Mouse (Mus musculus): ENCODE measurements around the gene Hoxb9.

Gene Hoxb9

DNA sequence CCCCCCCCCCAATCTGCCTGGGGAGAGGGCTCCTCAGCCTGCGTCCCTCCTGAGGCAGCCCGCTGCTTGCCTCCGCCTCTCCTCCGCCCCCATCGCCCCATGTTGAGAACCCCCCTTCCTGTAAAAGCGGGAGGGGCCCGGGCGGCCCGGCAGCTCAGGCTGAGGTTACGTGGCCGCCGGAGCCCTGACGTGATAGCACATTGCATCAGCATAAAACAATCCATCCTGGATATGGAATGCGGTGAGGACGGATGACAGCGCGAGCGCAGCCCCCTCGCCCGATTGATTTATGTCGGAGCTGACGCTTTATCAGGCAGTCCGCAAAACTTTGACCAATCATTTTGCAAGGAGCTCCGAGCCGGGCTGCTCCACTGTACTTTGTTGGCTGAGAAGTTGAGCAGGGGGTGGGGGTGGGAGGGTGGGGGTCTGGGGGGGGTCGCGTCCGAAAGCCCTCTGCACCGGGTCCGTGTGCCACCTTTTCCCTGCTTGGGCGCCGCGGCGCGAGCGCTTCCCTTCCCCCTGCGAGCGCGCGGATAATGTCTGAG is at the start of gene Hoxb9:
Hoxb9 (plus strand) TSS at position 462 of the 545 bp plus-strand sequence.
- DNase-seq, result peak; percentile 75

DNA sequence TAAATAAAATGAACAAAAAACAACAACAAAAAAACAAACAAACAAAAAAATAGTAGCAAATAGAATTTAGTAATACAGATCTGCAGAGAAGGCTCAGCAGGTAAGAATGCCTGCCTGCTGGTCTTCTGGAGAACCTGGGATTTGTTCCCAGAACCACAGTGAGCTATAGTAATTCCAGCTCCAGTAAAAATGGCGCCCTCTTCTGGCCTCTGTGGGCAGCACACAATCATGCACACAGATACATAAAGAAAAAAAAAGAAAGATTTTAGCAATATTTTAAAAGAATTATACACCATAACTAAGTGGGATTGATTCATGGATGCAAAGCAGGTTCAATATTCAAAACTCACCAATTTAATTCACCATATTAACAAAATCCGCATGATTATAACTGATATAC is 47.4 kb upstream of the Hoxb9 start:
- no peak for DNase-seq

DNA sequence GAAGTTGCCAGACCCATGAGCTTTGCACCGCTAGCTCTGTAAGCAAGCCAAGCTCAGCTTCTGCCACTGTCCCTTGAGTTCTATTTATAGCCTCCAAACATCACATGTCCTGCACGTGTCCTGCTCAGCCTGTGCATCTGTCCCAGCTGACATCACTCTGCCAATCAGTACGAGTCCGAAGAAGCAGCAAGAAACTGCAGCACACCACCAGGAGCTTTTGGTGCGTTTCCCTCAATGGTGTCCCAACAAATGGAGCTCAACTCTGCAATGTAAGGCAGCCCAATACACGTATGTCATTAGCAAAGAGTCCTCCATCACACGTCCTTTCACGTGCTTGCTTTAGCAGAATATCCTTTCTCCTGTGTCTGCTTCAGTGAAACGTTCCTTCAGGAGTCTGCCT is 43.6 kb upstream of the Hoxb9 start:
- DNase-seq, result no peak

DNA sequence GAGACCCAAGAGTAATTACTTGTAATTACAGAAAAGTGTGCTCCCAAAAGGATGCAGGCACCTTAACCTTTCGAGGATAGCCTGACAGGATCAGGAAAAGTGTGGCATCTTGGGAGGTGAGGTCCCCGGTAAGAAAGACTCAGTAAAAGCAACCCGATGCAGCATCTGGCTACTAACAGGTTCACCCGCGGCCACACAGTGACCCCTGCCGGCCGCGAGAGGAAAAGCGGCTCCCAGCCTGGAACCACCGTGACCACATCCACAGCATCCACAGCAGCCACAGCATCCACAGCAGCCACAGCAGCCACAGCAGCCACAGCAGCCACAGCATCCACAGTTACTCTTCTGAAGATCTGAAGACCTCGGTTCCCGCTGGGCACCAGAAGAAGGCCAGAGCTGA is 36.4 kb upstream of the Hoxb9 start:
- DNase-seq, result no peak

DNA sequence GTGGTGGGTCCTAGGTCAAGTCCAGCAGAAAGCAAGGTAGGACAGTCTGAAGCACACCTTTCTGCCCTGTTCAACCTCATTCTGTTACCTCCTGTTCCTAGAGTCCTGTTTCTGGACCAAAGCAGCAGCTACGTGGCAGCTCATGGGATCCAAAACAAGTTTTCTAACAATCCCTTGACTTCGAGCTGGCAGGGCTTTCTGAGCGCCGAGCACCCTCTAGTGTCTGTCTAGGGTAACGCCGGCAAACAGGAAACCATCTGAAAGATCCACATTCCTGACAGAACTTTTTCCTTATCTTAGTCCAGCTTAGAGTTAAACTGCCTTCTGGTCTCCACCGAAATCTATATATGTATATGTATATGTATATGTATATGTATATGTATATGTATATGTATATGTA is 31.0 kb upstream of the Hoxb9 start:
- DNase-seq, result no peak

DNA sequence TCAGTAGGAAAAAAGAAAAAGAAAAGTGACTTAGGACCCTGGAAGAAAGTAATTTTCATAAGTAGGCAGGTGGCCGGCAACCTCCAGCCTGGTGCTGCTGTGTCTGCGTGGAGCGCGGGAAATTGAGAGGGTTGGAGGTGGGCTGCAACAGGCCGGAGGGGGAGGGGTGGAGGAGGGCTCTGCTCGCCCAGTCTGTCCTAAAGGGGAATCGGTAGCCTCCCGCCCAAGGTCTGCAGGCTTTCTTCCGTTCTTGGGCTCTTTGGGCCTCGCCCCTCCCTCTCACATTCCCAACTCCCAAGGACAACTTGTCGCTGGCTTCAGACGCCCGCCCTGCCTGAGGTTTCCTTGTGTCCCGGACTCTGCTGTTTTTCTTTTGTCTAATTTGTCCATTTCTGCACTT is 20.4 kb upstream of the Hoxb9 start:
- DNase-seq, result peak; percentile 80

DNA sequence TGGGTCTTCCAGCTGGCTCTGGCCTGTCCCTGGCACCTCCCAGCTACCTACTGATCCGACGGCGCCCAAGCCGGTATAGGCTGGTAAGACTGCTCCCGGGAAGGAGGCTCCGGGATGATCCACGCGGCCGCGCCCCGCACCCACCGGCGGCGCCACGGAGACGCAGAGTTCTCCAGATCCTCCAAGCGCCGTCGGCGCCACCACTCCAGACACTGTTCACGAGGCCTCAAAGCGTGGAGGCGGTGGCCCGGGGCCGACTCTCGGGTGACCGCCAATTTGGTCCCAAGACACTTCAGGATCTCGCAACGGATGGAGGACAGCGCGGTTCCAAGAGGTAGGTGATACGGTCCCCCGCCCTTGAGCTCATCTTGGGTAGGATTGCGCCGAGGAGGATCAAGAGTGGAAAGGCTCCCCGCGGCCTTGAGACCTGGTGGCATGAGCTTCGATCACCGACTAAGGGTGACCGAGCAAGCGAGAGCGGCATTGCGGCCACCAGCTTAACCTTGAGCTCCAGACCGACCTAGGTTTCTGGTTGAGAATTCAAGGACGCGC is 19.7 kb upstream of the Hoxb9 start:
- peak; percentile 58 for DNase-seq

DNA sequence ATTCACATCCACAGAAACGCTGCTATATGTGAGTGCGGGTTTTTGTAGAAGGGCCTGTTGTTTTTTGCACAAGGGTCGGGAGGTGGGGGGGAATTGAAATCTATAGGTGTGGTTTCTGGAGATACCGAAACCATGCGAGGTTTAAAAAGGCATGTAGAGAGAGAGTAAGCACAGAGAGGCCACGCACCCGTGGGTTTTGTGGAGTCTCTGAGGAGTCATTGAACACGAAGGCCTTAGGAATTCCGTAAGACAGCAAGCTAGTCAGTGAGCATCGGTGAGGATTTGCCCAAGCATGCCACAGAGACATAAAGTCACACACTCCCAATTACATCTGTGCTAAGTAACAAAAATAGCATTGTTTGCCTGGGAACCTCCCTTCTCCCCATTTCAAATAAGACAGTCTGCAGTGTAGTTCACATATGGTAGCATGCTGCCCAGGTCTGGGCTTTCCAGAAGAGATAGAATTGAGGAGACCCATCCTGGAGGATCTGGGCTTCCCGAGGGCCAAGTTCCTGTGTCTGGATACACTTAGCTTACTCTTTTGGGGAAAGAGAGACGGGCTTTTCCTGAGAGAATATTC is 18.6 kb upstream of the Hoxb9 start:
- DNase-seq, result no peak

DNA sequence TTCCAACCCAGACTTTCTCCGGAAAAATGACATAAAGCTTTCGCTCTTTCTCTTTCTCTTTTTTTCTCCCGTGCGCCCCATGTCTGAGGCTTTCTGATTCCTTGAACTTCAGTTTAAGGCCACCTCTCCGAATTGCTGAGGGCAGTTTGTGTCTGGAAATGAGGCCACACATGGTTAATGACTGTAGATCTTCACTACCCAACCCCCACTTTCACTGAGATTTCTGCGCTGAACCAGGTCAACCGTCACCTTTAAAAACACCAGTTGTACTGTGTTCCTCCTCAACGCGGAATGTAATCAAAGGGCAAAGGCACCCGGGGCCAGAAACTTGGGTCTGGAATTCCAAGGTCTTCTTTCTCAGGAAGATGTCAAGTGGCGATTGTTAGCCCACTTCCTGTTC is 17.0 kb upstream of the Hoxb9 start:
- peak; percentile 84 for DNase-seq

DNA sequence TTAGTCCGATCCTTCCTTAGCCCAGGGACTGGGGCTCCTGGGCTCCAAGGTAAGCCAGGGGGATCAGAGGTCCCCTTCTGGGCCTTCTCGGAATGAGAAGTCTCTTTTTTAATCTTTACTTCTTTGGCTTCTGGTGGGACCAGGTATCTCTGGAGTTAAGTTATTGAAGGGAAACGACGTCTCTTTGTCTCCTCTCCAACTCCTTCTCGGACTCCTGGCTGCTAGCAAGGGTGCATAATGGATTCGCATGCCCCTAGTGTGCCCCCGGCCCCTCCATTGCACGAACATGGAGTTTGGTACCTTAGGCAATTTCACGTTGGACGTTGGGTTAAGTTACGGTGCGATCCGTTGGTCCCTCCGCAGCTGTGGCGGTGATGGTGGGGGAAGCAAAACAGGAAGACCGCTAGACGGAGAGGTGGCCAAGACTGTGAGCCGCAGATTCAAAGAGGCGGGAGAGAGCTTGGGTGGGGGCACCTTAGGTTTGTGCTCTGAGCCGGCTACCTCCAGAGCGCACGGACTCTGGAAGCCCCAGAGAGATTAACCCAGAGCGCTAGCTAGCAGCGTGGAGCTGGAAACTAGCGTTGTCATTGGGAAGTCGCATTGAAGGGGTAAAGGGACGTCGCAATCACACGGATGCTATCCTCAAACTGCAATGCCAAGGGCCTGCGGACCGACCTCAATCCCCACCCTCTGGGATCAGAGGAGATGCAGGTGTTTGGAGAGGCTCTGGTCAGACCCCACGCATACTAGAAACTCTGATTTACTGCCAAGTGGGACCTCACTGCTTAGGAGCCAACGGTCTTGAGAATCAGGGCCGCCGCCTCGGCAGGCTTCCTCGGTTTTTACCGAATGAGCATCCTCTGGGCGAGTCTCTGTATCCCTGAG is 15.9 kb upstream of the Hoxb9 start:
- peak; percentile 25 for DNase-seq

DNA sequence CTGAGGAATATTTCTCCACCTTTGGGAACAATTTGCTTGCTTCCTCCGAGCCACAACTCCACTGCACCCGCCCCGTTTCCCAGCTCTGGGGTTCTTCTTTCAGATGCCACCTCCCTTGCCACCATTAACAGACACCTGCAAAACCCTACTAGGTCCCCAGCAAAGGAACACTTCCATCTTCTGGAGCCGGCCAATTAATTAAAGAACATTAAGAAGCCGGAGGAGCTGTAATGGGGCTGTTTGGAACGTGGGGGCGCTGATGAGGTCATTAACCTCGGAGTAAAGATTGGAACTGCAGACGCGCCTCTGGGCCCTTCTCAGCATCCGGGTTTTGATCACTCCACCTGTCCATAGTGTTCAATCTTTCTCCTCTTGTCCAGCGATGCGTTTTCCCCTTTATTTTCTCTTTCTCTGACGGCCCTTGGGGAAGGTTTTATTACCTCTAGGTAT is 15.2 kb upstream of the Hoxb9 start:
- DNase-seq, result no peak

DNA sequence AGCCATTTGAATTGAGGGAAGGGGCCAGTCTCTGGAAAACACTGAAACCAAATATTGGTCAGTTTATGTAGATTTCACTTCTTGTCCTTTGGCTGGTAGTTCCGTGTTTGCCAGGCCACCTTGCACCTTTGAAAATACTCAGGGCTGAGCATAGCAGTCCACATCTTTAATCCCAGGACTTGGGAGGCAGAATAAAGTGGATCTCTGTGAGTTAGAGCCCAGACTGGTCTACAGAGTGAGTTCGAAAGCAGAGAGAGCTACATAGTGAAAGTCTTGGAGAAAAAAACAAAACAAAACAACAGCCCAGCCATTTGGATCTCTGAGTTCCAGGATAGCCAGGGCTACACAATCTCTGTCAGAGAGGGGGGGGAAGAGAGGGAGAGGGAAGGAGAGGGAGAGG is 14.1 kb upstream of the Hoxb9 start:
- no peak for DNase-seq

DNA sequence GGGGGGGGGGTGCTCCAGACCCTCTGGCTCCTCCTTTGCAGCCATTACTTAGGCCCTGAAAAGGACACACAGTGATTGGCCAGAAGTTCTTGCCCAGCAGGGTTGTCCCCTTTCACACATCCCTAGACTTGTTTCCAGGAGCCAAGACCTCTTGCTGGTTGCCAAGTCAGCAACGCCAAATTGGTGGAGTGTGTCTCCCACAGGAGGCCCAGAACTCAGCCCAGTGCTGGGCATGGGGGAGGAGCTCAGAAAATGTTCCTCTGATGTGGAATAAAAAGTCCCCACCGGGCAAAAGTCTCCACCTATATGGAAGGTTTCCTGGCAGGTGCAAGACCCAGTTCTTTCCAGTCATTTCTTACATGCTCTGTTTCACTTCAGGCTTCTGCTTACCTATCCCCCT is 12.2 kb upstream of the Hoxb9 start:
- peak; percentile 85 for DNase-seq

DNA sequence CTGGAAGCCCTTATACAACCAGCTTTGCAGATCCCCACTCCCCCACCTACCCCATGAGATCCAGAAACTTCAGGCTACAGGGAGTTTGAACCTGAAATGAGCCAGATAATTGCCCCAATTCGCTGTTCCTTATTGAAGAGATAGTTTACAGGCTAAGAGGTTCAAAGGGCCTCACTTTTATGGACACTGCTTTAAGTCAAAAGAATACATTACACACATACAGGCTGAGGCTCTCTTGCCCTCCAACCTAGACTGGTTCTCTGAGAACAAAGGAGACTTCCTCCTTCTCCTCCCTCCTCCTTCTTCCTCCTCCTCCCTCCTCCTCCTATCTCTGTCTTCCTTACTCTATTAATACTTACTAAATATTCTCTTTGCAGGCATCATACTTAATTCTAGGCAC is 11.7 kb upstream of the Hoxb9 start:
- DNase-seq, result no peak

DNA sequence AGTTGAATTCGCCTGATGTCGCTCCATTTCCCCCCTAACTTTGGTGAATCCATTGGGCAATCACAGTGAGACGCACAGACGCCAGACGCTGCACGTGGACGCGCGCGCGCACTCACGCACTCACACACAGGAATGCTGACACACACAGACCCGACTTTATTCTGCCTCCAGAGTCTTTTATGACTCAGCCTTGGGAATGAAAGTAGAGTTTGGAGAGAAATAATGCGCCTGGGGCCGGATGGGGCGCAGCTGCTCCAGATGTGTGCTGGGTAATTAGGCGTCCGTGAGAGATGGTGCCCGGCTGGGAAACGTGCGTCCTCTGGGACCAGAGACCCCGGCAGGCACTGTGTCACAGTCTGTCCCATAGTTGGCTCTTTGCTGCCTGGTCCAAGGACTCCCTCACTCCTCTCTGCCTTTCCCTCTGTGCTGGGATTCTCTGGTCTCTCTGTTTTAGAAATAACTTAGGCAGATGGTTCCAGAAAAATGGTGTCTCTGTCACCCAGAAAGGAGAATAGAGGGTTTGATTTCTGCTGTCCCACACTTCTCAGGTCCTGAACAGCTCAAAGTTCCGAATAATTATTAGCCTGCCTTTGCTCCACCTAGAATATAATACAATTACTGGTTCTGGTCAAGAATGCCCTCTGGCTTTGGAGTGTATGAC is 10.8 kb upstream of the Hoxb9 start:
- peak; percentile 54 for DNase-seq

DNA sequence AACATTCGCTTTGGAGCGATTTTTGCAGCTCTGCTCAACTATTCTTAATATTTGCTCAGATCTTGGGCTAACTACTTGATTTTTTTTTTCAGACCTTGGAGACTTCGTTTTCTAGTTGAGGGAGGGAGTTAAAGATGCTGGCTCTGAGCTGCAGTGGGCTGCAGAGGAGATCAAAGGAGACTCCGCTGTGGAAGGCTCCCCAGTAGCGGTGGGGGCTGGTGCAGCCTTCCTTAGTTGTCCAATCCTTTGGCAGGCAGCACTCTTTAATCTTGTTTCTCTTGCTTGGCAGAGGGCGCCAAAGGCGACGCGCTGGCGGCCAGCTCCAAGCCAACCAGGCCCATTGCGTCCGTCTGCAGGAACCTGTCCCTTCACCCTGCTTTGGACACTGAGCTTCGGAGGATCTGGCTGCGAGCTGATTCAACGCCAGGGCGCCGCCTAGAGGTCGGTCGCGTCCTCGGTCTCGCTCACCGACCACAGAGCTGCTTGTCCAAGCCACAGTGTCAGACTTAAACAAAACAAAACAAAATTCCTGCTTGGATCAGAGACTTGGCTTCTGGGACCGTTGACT is 9.8 kb upstream of the Hoxb9 start:
- DNase-seq, result peak; percentile 94

DNA sequence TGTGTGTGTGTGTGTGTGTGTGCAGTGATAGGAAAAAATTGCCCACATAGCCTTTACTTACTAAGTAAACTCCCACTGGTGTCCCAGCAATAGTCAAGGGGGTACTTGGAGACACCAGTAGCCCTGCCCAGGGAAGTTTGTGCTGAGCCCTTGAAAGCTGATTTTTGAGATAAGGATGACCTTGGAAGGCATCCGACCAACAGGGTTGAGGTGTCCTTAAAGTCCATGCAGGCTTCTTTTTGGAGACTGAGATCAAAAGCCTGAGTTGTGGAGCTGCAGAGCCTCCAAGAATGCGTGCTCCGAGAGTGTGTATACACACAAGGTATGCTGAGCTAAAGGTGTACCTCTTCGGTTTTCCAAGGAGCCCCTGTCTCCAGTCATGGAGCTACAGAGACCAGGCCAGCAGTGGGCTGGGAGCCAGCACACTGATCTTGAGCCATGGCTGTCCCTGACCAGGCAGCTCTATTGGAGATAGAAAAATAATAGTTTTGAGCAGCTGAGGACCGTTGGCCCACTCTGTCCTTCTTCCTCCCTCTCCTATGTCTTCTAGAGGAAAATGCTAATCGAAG is 8.9 kb upstream of the Hoxb9 start:
- peak; percentile 29 for DNase-seq

DNA sequence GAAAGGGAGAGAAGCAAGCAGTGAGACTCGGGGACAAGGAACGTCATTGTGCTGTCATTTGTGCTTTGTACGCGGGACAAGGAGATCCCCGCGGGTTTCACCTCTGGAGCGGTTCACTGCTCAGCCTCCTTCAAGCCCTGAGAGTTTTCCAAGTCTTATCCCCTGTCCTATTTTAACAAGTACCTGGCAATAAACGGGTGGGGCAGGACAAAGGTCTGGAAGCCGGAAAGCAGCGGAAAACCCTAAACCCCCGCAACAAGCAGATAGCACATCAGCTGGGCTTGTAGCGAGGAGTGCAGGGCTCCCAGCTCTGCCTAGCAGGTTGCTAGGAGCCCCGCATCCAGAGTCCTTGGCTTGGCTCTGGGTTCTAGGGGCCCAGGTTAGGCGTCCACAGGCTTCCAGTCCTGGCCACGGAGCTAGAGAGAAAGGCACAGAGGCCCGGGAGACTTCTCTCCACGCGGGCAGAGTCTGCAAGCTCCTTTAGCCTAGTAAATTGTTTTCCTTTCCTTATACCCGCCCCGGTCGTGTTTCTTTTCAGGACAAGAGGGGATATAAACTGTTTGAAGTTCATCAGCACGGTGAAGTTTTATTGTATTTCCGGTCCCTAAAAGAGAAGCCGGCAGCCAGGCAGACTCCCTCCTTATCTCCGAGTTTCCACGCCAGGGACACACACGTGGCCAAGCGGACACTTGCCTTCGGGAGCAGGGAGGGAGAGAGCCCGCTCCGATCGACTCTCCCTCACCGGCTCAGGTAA is 7.4 kb upstream of the Hoxb9 start:
- DNase-seq, result peak; percentile 10

DNA sequence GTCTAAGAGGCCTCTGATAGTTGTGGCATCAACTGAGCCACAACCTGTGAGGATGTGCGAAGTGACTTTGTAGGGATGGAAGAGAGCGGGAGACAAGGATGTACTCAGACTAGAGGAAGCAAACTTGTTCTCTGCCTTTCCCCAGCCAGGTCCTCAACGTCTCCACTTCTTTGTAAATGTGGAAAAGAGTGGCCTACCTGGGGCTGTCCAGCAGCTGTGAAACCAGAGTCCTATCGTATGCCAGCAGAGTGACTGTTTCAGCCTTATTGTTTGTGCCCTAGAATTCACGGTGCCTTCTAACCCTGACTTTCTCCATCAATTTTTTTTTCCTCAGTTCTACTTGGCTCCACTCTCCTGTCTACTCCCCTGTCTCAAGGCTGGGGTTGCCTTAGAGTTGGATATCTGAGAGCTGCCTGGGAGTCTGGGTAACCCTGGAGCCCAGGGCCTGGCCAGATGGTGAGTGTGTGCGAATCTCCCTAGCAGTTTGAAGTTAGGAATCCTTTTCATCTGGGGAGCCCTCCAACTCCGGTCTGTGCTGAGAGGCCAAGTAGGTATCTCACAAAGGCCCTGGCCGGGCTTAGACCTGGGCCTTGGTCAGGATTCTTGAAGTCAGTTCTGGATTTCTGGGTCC is 6.8 kb upstream of the Hoxb9 start:
- DNase-seq, result peak; percentile 7

DNA sequence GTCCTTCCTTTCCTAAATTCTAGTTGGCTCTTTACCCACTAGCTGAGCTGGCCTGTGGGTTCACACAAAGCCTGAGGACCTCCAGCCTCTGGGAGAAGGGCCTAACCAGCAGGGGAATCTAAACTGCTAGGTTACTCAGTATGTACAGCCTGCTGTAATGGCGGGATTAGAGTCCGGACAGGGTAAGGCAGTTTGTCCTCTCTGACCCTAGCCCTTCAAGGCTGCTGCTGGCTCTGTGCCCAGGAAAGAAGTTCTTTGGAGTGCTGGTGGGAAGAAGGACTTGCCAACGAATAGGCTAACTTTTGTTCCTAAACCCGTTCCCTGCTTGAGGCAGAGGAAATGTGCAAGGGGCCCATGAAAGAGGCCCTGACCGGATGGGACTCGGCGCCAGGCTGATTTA is 5.3 kb upstream of the Hoxb9 start:
- peak; percentile 88 for DNase-seq

Data from kidney, adult 11 months (tissue).